Mouse (Mus musculus) ES-E14 (cell line): ENCODE results near the gene Trrap.

Experiments
- HCFC1 ChIP-seq: IDR thresholded peaks from 2 replicates; pipeline ENCODE4 v1.6.1; 2012; ENCODE audit warnings: low read length, inconsistent platforms, borderline replicate concordance; ENCODE audit not compliant: insufficient read depth
- ZNF384 ChIP-seq: IDR thresholded peaks from 2 replicates; pipeline ENCODE4 v1.6.1; 2012; ENCODE audit warnings: low read depth, low read length, inconsistent platforms

GRCm38 (mm10) chr5:144875227-144875626 lies 107.7 kb downstream of the Trrap start:
- TF ChIP-seq ZNF384 (no peak), HCFC1 (no peak)
